Mouse (Mus musculus): ENCODE results near the gene Cyp1b1.

DNA sequence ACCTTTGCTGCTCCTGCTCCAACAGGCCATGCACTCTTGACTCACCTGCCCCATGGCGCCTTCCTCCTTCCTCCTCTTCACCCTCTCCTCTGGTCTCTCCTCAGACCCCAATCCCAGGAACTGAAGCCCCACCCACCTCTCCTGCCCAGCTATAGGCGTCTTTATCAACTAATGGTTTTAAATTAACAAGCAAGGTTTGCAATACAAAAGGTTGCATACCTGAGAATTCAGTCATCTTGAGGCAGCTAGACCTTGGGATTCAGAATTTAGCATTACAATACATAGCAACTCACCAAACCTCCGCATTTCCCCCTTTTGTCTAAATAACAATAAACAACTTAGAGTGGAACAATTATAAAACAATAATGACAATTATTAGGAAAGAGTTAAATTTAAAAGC lies 60.7 kb downstream of the Cyp1b1 start:
- TF ChIP-seq CTCF (IDR thresholded peaks at IDR 0.05; ENCODE audit: low read depth, low read length), result no peak
- no peak for TF ChIP-seq POLR2A (IDR thresholded peaks at IDR 0.05; ENCODE audit: insufficient read depth, low read length)
